Mouse (Mus musculus): ENCODE measurements around the gene Tysnd1.

GRCm38 (mm10) chr10:61730171-61730570 is 34.9 kb downstream of the Tysnd1 start:
- no peak for TF ChIP-seq CTCF (IDR thresholded peaks at IDR 0.05; ENCODE audit: borderline replicate concordance, insufficient read depth, low read depth, low read length)
- TF ChIP-seq POLR2A (IDR thresholded peaks at IDR 0.05; ENCODE audit: borderline replicate concordance, insufficient read depth, low read length): no peak
